Mouse (Mus musculus): ENCODE measurements around the gene Tpsab1. TPM values are rescaled to one million over a fixed set of nuclear protein-coding genes. Genes with fewer than 3 reads are reported as not detected.

Gene Tpsab1
- polyA plus RNA-seq (2014; fragmentation: Illumina TruSeq; extraction: RNeasy Lipid Tissue Mini Kit (QIAGEN cat#74804)) = not detected

DNA sequence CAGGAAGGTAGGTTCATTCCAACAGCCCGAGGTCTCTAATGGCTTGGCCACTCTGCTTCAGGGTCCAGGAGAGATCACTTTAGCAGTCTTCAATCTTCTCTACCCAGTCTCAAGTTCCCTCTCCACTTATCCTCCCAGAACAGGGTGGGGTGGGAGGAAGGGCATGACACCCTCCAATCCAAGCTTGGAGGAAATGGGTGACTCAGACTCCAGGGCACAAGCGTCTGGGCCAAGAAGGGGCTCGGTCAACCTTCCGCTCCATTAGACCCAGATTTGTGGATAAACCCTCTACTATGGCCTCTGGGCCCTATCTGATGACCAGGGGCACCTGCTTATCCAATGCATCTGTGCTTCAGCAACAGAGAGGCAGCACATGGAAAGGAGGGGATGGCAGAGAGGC is at the start of gene Tpsab1:
Gene Tpsab1 (minus strand): TSS at position 101 of the 400 bp plus-strand sequence.

DNA sequence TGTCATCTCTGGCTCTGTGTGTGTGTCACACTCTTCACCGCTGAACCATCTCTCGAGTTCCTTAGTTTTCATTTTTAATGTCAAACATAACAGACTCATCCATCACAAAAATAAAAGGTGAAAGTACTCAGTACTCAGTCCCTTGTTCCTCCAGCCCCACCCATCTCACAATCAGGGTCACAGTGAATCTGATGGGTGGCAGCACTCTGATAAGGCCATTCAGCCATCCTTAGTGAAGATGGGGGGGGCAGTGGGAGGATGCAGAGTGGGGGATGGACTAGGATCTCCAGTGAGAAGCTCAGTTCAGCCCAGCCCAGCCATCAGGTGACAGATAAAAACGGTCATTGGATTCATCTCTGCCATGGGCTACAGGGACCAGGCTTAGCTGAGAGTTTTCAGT is 23.6 kb upstream of the Tpsab1 start, which contains the start of gene Tpsg1:
Gene Tpsg1 (plus strand): TSS at position 301 of the 400 bp plus-strand sequence.

DNA sequence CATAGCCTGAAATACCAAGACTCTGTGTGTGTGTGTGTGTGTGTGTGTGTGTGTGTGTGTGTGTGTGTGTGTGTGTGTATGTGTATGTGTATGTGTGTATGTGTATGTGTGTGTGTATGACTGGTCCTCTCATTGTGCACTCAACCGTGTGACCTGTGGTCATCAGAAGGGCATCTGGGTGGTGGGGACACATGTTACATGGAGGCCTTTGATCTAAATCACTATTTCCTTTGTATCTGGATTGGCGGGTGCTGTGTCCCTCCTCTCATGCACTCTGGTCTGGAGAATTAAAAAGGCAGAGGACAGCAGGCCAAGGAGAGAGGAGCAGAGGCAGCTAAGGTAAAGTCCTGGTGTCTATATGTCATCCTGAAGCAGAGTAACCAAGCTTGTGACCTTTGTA is 20.6 kb upstream of the Tpsab1 start, which contains the start of gene Tpsb2:
Gene Tpsb2 (plus strand): TSS at position 301 of the 400 bp plus-strand sequence.

DNA sequence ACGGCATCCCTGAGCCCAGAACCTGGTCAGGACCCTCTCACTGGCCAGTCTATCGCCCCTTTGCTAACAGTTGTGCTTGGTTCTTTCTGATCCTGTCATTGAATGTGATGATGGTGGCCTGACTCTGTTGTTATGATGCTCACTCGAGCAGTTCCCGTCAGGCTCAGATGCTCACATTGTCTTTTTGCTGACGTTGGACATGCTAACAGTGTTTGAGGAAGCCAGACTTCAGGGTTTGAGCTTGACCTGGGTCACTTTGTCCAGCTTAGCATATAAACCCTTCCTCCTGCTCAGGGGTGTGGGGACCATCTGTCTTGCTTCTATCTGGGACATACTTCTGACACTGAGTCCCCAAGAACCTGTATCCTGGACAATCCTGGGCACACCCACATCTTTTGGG is 27.0 kb downstream of the Tpsab1 start, which contains the start of gene Prss29:
Gene Prss29 (plus strand): TSS at position 301 of the 400 bp plus-strand sequence.

DNA sequence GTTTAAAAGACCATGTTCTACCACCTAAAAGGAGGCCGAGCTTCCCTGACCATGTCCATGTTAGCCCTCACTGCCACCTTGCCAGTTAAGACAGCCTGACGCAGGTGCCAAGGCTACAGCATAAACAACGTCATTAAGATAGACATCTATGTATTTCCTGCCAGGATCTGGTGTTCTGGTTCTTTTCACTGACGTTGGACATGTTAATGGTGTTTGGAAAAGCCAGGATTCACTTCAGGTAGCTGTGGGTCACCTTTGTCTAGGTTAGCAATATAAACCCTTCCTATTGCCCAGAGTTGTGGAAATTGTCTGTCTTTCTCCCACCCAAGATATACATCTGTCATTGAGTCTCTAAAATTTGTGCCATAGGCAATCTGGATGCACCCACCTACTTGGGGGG is 37.0 kb downstream of the Tpsab1 start, which contains the start of gene Prss28:
Gene Prss28 (plus strand): TSS at position 301 of the 400 bp plus-strand sequence.

DNA sequence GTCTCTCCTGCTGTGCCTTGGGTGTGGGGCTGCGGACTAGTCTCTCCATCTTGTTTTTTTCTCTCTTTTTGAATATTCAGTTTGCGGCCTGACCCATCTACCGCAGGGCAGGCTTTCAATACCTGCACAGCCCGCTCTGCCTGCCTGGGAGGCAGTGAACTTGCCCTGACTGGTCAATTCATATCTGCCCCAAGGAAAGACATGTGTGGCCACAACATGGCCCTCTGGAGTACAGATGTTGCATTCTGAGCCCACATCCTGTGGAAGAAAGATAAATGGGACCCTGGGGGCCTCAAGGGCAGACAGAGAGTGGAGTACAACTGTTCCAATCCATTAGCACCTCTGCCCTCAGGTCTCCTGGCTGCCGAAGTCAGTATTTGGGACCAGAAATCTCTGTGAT is 47.3 kb downstream of the Tpsab1 start, which contains the start of gene Prss34:
Gene Prss34 (plus strand): TSS at position 301 of the 400 bp plus-strand sequence.

Other genes with a start within 250 kb of the Tpsab1 start
- 1.1 TPM for gene Telo2, start 229.6 kb downstream of the Tpsab1 start, polyA plus RNA-seq (2014; fragmentation: Illumina TruSeq; extraction: RNeasy Lipid Tissue Mini Kit (QIAGEN cat#74804))
- not detected for gene Ptx4, start 224.8 kb downstream of the Tpsab1 start, polyA plus RNA-seq (2014; fragmentation: Illumina TruSeq; extraction: RNeasy Lipid Tissue Mini Kit (QIAGEN cat#74804))
- gene Clcn7, start 212.2 kb downstream of the Tpsab1 start, polyA plus RNA-seq (2014; fragmentation: Illumina TruSeq; extraction: RNeasy Lipid Tissue Mini Kit (QIAGEN cat#74804)) = 3.7 TPM
- gene Ccdc154, start 183.1 kb downstream of the Tpsab1 start, polyA plus RNA-seq (2014; fragmentation: Illumina TruSeq; extraction: RNeasy Lipid Tissue Mini Kit (QIAGEN cat#74804)) = not detected
- gene Gm38655, start 170.1 kb downstream of the Tpsab1 start, polyA plus RNA-seq (2014; fragmentation: Illumina TruSeq; extraction: RNeasy Lipid Tissue Mini Kit (QIAGEN cat#74804)) = not detected
- 19.2 TPM for gene BC003965, start 161.0 kb downstream of the Tpsab1 start, polyA plus RNA-seq (2014; fragmentation: Illumina TruSeq; extraction: RNeasy Lipid Tissue Mini Kit (QIAGEN cat#74804))
- 22.2 TPM for gene Unkl, start 157.2 kb downstream of the Tpsab1 start, polyA plus RNA-seq (2014; fragmentation: Illumina TruSeq; extraction: RNeasy Lipid Tissue Mini Kit (QIAGEN cat#74804))
- 8.4 TPM for gene Gnptg, start 105.4 kb downstream of the Tpsab1 start, polyA plus RNA-seq (2014; fragmentation: Illumina TruSeq; extraction: RNeasy Lipid Tissue Mini Kit (QIAGEN cat#74804))
- 4.8 TPM for gene Tsr3, start 105.4 kb downstream of the Tpsab1 start, polyA plus RNA-seq (2014; fragmentation: Illumina TruSeq; extraction: RNeasy Lipid Tissue Mini Kit (QIAGEN cat#74804))
- not detected for gene Baiap3, start 89.2 kb downstream of the Tpsab1 start, polyA plus RNA-seq (2014; fragmentation: Illumina TruSeq; extraction: RNeasy Lipid Tissue Mini Kit (QIAGEN cat#74804))
- gene Ube2i, start 70.9 kb downstream of the Tpsab1 start, polyA plus RNA-seq (2014; fragmentation: Illumina TruSeq; extraction: RNeasy Lipid Tissue Mini Kit (QIAGEN cat#74804)) = 305 TPM
- gene Prss34, start 47.2 kb downstream of the Tpsab1 start, polyA plus RNA-seq (2014; fragmentation: Illumina TruSeq; extraction: RNeasy Lipid Tissue Mini Kit (QIAGEN cat#74804)) = not detected
- not detected for gene Prss28, start 36.9 kb downstream of the Tpsab1 start, polyA plus RNA-seq (2014; fragmentation: Illumina TruSeq; extraction: RNeasy Lipid Tissue Mini Kit (QIAGEN cat#74804))
- not detected for gene Prss29, start 26.9 kb downstream of the Tpsab1 start, polyA plus RNA-seq (2014; fragmentation: Illumina TruSeq; extraction: RNeasy Lipid Tissue Mini Kit (QIAGEN cat#74804))
- not detected for gene Tpsb2, start 20.7 kb upstream of the Tpsab1 start, polyA plus RNA-seq (2014; fragmentation: Illumina TruSeq; extraction: RNeasy Lipid Tissue Mini Kit (QIAGEN cat#74804))
- not detected for gene Tpsg1, start 23.7 kb upstream of the Tpsab1 start, polyA plus RNA-seq (2014; fragmentation: Illumina TruSeq; extraction: RNeasy Lipid Tissue Mini Kit (QIAGEN cat#74804))
- 0.66 TPM for gene Cacna1h, start 88.2 kb upstream of the Tpsab1 start, polyA plus RNA-seq (2014; fragmentation: Illumina TruSeq; extraction: RNeasy Lipid Tissue Mini Kit (QIAGEN cat#74804))
- gene Tekt4, start 109.1 kb upstream of the Tpsab1 start, polyA plus RNA-seq (2014; fragmentation: Illumina TruSeq; extraction: RNeasy Lipid Tissue Mini Kit (QIAGEN cat#74804)) = not detected
- gene Sstr5, start 151.7 kb upstream of the Tpsab1 start, polyA plus RNA-seq (2014; fragmentation: Illumina TruSeq; extraction: RNeasy Lipid Tissue Mini Kit (QIAGEN cat#74804)) = not detected
- gene Sox8, start 225.1 kb upstream of the Tpsab1 start, polyA plus RNA-seq (2014; fragmentation: Illumina TruSeq; extraction: RNeasy Lipid Tissue Mini Kit (QIAGEN cat#74804)) = 1.3 TPM
- gene Lmf1, start 233.5 kb upstream of the Tpsab1 start, polyA plus RNA-seq (2014; fragmentation: Illumina TruSeq; extraction: RNeasy Lipid Tissue Mini Kit (QIAGEN cat#74804)) = 0.43 TPM